Mouse (Mus musculus) monocyte, adult 5-6 weeks (primary cell): ENCODE data around the gene Fam221b. TPM values are rescaled to one million over a fixed set of nuclear protein-coding genes. Genes with fewer than 3 reads are reported as not detected.

ENCODE experiments used
- ATAC-seq: fragments of 153-309, 156-312 bp; replicated peaks from 2 replicates; pipeline ENCODE4 v1.8.0; 2017; ENCODE audit warnings: mild to moderate bottlenecking; ENCODE audit not compliant: low TSS enrichment, insufficient number of reproducible peaks, severe bottlenecking, poor library complexity, low FRiP score
- total RNA-seq: library from RNA; stranded (forward); fragments of 200-1000, 200-491, 200-594 nt; gene quantifications from 3 replicates; pipeline ENCODE4 v1.2.3, GENCODE M21; 2017

Gene Fam221b
- total RNA-seq, 1 experiment from 2014 or later = 1.0 TPM

DNA sequence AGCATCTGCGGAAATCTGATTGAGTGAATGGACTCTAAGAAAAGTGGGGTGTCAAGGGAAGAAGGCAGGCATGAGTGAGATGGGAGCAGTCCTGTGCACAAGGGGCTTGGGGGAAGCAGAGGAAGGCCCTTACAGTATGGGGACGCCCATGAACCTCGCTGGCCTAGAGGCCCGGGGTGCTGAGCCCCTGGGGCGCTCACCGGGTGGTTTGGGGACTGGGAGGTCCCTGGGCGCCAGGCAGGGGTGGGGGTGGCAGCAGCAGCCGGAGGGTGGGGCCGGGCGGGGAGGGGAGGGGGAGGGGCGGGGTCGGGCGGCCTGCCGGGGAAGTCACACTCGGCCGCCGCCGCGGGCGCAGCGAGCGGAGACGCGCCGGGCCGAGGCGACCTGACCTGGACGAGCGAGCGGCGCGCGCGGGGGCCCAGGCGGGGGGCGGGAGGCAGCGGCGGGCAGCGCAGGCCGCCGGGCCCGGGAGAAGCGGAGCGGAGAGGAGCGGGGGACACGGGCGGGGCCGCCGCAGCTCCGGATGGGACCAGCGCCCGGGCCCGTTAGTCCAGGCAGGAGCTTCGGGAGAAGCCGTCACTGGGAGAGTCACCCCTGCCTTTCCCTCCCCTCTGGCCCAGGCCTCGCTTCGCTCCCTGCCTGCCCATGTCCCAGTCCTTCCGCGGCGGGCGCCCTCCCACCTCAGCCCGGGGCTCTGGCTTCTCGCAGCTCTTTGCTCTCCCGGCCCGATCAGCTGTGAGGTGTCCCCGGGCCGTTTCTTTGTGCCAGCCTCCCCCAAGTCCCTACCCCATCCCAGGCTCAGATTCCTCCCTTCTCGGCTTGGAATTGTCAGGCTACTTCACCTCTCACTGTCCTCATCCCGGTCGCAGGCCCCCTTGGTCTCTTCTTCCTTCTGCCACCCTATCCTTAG is 37.6 kb downstream of the Fam221b start, which contains the start of gene Npr2:
Gene Npr2, plus strand, starts transcription at position 890 of the 910 bp plus-strand sequence.
- no peak for ATAC-seq

DNA sequence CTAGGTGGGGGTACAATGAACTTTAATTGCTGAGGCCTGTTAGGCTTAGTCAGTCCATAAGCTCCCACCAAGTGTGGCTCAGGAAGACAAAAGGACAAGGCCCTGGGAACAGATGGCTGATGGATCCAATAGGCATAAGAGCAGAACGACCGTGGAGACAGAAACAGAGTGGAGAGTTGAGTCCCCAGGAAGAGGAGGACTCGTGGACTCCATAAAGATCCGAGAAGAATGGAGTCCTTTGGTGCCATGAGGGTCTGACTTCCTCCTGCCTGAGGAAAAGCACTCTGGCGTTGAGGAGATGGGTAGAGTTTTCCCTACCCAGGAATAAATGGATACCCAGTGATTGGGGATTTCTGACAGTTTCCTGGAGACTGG is 38.3 kb downstream of the Fam221b start:
- no peak for ATAC-seq

DNA sequence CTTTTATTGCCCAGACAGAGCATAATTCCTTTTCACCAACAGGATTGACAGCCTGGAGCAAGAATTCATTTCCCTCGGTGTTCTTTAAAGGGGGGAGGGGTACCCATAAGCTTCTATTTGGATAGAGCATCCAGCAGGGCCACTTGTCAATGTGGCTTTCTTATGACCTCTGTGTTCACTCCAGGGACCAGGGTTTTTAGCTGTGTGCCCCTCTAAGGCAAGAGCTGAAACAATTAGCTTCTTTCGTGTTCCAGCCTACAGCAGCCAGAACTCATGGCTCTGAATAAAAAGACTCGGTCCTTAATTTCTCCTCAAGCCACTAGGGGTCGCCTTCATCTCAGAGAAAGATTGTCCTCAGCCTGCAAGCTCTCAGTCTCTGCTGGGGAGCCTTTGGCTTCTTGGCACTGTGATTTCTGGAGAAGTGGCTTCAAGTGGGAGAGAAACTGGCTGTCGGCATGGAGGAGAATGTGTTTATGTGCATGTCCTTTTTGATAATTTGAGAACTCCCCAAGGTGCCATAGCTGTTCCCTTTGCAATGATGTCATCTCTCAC is 38.8 kb downstream of the Fam221b start:
- peak; percentile 59; the same call in 1 of the 2 replicates for ATAC-seq

DNA sequence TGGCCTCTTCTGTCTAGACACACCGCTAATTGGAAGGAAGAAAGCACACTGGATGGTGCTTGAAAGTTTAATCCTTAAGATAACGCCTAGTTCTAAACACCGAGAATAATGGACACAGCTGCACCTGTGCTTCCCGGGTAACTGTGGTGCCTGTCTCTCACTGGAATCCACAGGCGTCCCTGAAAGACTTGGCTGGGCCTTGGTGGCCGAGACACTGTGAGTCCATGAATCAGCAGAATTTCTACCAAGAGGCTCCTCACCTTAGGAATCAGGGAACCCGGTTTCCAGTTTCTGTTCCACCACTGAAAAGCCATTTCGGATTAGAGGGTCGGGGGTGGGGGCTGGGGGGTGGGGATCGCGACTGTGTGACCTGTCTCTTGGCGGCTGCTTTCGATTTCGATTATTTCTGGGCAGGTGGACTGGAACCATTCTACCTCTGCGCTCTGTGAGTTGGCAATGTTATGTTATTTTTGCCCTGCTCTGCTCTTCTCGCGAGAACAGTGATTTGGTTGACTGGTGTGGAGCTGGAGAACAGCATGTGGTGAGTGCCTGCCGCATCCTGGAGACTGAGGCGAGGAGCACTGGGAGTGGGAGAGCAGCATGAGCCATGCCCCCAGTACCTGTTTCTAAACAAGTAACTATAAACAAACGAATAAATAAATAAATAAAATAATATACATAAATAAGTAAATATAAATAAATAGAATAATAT is 39.7 kb downstream of the Fam221b start:
- ATAC-seq = no peak

DNA sequence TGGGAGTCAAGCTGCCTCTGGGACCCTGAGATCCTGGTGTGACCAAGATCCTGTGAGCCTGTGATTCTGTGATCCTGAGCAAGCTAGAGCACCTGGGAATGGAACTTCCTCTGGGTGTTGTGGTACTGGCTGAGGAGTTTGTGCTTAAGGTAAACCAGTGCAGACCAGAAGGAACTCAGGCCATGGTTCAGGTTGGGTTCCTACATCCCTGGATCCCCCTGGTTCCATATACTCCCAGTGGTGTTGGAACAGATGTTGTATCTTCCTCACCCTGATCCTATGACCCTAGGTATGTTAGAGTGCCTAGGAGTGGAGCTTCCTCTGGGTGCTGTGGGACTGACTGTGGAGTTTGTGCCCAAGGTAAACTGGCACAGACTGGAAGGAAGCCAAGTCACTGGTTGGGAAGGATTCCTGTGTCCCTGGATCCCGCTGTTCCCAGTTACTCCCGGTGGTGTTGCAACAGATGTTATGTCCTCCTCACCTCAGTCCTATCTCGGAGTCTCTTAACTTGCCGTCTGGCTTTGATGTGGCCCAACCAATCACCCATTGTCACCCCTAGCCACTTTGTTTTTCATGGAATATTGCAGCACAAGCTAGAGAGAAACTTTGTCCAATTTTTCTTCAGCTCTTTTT is 48.7 kb downstream of the Fam221b start:
- ATAC-seq = no peak

DNA sequence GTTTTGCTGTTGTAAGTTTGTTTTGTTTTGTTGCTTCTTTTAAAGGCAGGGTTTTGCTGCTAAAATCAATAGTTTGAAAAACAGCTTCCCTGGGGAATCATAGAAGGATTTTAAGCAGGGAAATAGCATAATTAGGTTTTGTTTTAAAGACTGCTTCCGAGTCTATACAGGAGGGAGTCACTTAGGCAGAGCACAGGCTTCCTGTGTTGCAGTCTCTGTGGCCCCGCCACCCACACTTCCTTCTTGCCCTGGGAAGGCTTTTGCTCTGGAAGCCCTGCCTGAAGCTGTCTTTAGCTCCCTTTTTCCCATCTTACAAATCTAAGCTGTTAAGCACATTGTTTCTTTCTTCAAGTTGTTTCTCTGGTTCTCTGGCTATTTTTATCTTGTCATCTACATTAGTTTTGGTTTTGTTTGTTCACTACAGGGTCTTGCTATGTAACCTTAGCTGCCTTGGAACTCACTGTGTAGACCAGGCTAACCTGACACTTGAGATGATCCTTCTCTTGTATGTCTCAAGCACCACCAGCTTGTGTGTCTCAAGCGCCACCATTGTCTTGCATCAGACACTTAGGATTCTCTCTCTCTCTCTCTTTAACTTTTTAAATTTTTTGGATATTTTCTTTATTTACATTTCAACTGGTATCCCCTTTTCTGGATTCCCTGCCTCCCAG is 55.8 kb downstream of the Fam221b start:
- no peak; the same call in 1 of the 2 replicates for ATAC-seq

DNA sequence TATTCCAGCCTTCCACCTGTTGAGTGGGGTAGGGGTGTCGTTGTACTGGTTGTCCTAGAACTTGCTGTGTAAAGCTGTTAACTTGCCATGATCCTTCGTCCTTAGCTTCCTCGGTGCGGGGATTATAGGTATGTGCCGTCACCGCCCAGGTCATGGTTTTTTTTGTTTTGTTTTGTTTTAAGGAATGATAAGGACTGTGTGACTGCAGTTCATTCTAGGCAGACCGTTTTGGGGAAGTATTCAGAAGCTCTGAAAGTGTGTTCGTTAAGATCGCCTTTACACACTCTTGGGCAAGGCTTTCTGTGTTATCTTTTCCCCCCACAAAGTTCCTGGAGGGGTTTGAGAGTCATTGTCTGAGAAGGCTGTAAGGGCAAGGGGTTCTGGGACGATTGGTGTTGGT is 56.4 kb downstream of the Fam221b start:
- ATAC-seq = no peak

Other genes starting within 250 kb of the Fam221b start
- gene Fam166b, start 240.0 kb downstream of the Fam221b start, total RNA-seq = 1.1 to 2.8 TPM in 2 of 3 replicates, not detected in the other
- gene Tesk1, start 227.2 kb downstream of the Fam221b start, total RNA-seq = 12.8 to 21.7 TPM (median 12.9 TPM) in 3 replicates
- 76.6 to 146 TPM (median 108 TPM) in 3 replicates for gene Cd72, start 214.5 kb downstream of the Fam221b start, total RNA-seq
- 0.49 to 5.0 TPM (median 0.64 TPM) in 3 replicates for gene Sit1, start 185.4 kb downstream of the Fam221b start, total RNA-seq
- gene Ccdc107, start 176.2 kb downstream of the Fam221b start, total RNA-seq = 21.2 to 29.5 TPM (median 29.3 TPM) in 3 replicates
- 0.97 to 3.4 TPM (median 2.1 TPM) in 3 replicates for gene Arhgef39, start 169.4 kb downstream of the Fam221b start, total RNA-seq
- 0.75 to 1.7 TPM (median 1.0 TPM) in 3 replicates for gene Car9, start 162.2 kb downstream of the Fam221b start, total RNA-seq
- gene Tpm2, start 145.4 kb downstream of the Fam221b start, total RNA-seq = 4.7 TPM in 1 of 3 replicates, not detected in the others
- 80.3 to 165 TPM (median 108 TPM) in 3 replicates for gene Creb3, start 106.8 kb downstream of the Fam221b start, total RNA-seq
- 816 to 935 TPM (median 878 TPM) in 3 replicates for gene Tln1, start 106.5 kb downstream of the Fam221b start, total RNA-seq
- gene Rgp1, start 90.4 kb downstream of the Fam221b start, total RNA-seq = 17.8 to 28.6 TPM (median 28.5 TPM) in 3 replicates
- gene Gba2, start 90.3 kb downstream of the Fam221b start, total RNA-seq = 9.3 to 22.3 TPM (median 9.7 TPM) in 3 replicates
- gene Msmp, start 84.7 kb downstream of the Fam221b start, total RNA-seq = 0.48 TPM in 1 of 3 replicates, not detected in the others
- 0.19 to 0.38 TPM in 2 of 3 replicates, not detected in the other for gene Npr2, start 37.2 kb downstream of the Fam221b start, total RNA-seq
- gene Spag8, start 15.6 kb downstream of the Fam221b start, total RNA-seq = not detected in 3 replicates
- 21.5 to 26.1 TPM (median 25.9 TPM) in 3 replicates for gene Hint2, start 12.7 kb downstream of the Fam221b start, total RNA-seq
- gene Tmem8b, start 174 bp downstream of the Fam221b start, total RNA-seq = 0.19 to 0.32 TPM (median 0.19 TPM) in 3 replicates
- 0.53 TPM in 1 of 3 replicates, not detected in the others for gene Olfr70, start 31.7 kb upstream of the Fam221b start, total RNA-seq
- gene Olfr71, start 41.1 kb upstream of the Fam221b start, total RNA-seq = not detected in 3 replicates
- gene Hrct1, start 58.0 kb upstream of the Fam221b start, total RNA-seq = not detected in 3 replicates
- not detected in 3 replicates for gene Spaar, start 60.9 kb upstream of the Fam221b start, total RNA-seq
- gene Olfr159, start 101.9 kb upstream of the Fam221b start, total RNA-seq = not detected in 3 replicates
- gene Olfr156, start 154.8 kb upstream of the Fam221b start, total RNA-seq = not detected in 3 replicates
- gene Olfr157, start 171.1 kb upstream of the Fam221b start, total RNA-seq = not detected in 3 replicates
- gene Olfr155, start 182.4 kb upstream of the Fam221b start, total RNA-seq = not detected in 3 replicates
- gene Reck, start 206.4 kb upstream of the Fam221b start, total RNA-seq = 0.38 to 6.1 TPM (median 4.6 TPM) in 3 replicates